Mouse (Mus musculus) heart, postnatal 14 days (tissue): ENCODE measurements at regions not wholly inside any gene's neighbourhood (a gene's known extent, or its start where the extent isn't known, plus 50 kb on each side); places are given as distances from the start of the nearest gene placed in this dataset.
"Not testable (repeated sequence)": the region's sequence is repeated elsewhere in the genome, so short reads cannot be mapped to it uniquely, and the experiment has no call there.

ENCODE experiments used
- DNase-seq, 2 experiments: peaks; one replicate each; pipeline ENCODE4 v3.0.0; 2021 to 2022
- intact Hi-C: fragments of 180-260 bp; cut with DNase I; formaldehyde crosslinking; loops from one replicate; pipeline ENCODE4 v1.15.1; 2025

- DNase-seq: no peak
- intact Hi-C loops: no loop called here
Measured at GRCm38 (mm10) chr10:117503222-117504184, 123.7 kb upstream of the Cpsf6 start.

GRCm38 (mm10) chr10:117502731-117503130 lies 122.9 kb upstream of the Cpsf6 start:
- DNase-seq: no peak
- intact Hi-C loops: no loop called here

DNA sequence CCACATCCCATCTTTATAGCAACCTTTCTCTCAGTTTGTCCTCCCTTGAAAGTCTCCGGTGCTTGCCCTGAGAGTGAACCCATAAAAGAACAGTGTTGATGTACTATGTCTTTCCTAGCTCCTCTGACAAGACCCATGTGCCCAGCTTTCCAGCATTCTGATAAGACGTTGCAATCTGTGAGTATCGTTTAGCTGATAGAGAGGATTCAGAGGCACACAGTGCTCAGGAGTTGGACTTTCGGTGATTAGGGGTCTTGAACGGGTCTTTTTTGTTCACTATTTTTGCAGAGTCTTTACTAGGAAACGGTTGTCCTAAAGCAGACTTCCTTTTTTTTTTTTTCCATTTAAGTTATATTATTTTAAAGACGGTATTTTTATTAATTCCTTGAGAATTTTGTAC lies 122.3 kb upstream of the Cpsf6 start:
- DNase-seq: no peak
- intact Hi-C loops: no loop called here

DNA sequence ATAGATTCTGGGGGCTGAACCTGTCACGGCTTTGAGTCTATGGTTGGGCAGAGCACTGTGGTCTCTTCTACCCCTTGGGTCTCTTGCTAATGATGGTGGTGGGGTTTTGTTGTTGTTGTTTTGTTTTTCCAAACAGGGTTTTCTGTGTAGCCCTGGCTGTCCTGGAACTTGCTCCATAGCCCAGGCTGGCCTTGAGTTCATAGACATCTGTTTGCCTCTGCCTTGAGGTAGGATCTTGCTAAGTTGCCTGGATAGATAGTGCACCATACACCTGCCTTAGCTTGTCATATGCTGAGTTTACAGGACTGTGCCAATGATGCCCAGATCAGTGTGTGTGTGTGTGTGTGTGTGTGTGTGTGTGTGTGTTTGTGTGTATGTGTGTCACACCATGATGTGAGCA lies 121.6 kb upstream of the Cpsf6 start:
- intact Hi-C loops: no loop called here

DNA sequence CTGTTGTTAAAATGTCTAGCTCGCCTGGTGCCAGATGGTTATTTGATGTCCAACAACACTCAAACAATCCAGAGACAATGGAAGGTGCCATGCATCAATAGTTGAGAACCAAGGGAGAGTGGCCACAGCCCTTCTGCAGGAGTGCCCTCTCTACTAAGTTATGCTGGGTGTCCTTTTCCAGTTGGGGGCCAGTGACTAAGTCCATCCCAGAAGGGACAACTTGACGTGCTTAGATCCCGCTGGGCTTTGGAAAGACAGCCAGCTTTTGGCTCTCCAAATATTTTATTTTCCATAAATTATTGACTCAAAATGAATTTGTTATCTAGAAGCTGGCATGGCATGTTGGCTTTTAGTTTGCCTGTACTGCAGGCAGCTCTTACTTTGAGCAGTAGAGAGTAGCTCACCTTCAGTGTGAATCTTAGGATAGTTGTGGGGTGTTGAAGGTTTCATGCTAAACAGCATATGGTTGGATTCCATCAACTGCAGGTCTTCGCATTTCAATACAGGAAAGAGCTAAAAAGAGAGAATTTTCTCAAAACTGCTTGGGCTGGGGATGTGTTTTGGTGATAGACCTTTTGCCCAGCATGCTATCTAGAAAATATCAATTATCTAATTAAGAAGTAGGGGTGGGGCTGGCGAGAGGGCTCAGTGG lies 120.8 kb upstream of the Cpsf6 start:
- intact Hi-C loops: no loop called here

More for the DNA sequence above, 121.6 kb upstream of the Cpsf6 start:
- no peak for DNase-seq

GRCm38 (mm10) chr10:117499864-117500453 lies 120.1 kb upstream of the Cpsf6 start:
- intact Hi-C loops: no loop called here

More for the DNA sequence above, 120.8 kb upstream of the Cpsf6 start:
- no peak for DNase-seq

GRCm38 (mm10) chr10:117499177-117499863 lies 119.5 kb upstream of the Cpsf6 start:
- intact Hi-C loops: no loop called here
- no peak for DNase-seq

More at GRCm38 (mm10) chr10:117499864-117500453, 120.1 kb upstream of the Cpsf6 start:
- DNase-seq: no peak

GRCm38 (mm10) chr10:117498497-117498896 lies 118.7 kb upstream of the Cpsf6 start:
- intact Hi-C loops: no loop called here
- no peak for DNase-seq

DNA sequence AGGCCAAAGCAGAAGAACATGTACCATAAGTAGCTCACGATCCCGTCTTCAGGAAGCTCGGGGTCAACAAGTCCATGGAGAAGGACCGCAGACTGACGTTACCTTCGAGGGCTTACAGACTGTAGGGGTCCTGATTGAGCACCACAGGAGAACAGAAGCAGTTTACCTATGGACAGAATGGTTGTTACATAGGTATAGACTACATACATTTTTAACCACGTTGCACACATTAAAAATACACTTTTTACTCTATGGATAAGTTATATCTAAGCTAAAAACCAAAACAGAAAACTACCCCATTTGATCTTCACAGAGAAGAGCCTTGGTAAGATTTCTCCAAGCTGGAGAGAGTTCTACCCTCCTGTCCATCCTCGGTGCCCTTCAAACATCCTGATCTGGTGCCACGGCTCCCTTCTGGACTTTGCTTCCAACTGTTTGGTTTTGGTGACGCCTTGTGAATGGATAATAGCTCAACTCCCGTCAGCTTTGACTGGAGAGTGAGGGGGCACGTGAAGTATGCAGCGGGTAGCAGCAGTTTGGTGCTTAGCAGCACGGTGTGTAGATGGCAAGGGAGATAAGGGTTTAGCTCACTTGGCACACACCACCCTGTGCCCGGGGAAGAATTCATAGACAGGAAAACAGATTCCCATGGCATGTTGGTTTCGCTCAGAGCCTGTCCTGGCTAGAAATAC lies 117.9 kb upstream of the Cpsf6 start:
- no peak for DNase-seq
- intact Hi-C loops: no loop called here

DNA sequence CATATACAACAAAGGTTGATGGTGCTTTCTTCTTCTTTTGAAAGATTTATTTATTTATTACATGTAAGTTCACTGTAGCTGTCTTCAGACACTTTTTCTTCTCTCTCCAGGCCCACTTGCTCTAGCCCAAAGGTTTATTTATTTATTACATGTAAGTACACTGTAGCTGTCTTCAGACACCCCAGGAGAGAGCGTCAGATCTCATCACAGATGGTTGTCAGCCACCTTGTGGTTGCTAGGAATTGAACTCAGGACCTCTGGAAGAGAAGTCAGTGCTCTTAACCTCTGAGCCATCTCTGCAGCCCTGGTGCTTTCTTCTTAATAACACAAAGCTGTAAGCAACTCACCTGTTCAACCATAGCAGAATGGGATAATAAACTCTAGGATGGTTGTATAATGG lies 117.3 kb upstream of the Cpsf6 start:
- intact Hi-C loops, DNase-seq: not testable (repeated sequence)

DNA sequence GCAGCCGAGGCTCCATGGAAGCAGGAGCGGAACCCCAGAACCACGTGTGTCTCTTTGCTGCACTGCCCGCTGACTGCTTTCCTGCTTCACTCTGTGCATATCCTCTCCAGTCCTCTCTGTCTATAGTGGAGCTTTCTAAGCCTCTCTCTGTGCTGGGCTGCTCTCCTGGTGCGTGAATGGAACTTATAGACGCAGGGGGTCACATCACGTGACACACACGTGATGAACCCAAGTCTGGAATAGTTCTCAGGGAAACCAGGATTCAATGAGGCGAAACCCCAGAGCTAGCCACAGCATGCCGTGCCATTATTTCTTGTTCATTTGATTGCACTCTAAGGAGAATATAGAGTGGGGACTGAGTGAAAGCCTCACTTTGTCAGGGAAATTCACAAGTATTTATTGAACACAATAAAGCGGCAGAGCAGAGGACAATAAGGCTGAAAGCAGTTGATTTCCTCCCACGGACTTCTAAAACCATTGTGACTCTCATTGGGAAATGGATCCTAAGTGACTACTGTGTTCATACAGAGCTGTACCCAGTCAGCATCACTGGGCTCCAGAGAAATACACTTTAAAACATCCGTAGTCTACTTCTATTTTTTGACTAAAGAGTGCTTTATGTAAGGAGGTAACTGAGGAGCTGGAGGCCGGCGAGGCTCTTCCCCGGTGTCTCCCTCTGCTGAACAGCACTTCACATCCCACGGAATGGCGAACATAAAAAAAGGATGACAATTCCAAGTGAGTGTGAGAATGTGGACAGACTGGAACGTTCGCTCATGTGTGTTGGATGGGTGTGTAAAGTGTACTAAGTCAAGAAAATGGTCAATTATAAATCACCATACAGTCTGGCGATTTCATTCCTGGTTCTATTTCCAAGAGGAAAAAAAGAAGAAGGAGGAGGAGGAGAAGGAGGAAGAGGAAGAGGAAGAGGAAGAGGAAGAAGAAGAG lies 116.5 kb upstream of the Cpsf6 start:
- intact Hi-C loops: no loop called here
- DNase-seq: no peak

DNA sequence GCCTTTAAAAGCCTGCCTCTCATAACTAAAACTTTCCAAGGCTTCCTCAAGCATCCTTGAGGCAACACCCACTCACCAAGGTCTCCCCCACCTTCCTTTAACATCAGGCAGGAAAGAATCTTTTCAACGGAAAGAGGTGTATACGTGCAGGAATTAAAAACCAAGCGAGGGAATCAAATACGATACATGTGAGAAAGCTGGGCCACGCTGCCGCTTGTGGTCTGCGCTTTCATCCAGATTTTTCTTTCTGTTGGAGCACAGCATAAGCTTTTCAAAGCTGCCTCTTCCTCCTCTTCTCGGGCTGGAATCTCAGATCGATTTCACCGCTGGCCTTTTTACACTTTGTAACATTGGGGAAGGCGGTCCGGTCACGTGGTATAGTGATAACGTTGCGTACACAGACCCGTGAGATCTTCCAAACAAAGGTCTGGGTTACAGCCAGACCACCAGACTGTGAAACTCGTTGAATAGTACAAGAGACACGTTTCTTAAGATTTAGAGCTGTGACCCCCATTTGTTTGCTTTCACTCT lies 114.4 kb upstream of the Cpsf6 start:
- intact Hi-C loops: no loop called here
- DNase-seq: no peak

DNA sequence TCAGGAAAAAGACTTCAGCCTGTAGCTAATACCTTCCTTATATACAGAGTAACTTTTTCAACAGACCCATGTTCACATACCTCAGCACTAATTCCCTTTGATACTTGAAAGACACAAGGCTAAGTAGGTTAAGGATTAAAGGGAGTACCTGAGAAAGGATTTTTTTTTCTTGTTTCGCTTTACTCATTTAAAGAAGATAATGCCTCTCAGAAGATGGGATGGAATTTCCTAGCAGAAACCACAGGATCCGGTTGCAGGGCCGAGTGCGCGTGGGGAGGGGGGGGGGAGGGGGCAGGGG lies 114.0 kb upstream of the Cpsf6 start:
- no peak for DNase-seq
- intact Hi-C loops: no loop called here

DNA sequence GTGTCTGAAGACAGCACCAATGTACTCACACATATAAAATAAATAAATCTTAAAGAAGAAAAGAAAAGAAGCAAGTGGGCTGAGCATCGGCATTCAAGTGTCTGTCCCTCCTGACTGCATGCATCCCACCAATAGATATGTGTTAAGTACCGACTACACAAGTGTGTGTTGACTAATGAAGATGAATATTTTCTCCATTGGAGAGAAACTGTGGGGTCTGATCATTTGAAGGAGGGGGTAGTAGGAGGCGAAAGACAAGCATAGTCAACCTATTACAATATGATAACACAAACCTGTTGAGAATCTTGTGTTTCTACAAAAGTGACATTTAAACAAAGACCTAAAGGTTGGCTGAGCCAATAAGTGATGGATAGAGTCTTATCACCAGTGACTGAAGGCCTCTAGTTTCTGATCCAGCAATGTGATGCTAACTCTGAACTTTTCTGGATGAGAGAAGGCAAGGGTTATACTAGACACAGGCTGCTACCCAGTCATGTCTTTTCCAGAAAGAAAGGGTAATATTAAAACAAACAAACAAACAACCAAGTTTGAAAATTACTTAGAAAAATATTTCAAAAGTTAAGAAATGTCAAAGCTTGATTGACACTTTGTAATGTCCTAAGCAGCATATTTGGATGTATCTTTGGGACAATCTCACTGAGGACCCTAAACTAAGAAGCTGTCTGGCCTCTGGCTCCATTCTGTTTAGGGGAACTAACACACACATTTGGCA lies 113.4 kb upstream of the Cpsf6 start:
- no peak for DNase-seq
- intact Hi-C loops: no loop called here

DNA sequence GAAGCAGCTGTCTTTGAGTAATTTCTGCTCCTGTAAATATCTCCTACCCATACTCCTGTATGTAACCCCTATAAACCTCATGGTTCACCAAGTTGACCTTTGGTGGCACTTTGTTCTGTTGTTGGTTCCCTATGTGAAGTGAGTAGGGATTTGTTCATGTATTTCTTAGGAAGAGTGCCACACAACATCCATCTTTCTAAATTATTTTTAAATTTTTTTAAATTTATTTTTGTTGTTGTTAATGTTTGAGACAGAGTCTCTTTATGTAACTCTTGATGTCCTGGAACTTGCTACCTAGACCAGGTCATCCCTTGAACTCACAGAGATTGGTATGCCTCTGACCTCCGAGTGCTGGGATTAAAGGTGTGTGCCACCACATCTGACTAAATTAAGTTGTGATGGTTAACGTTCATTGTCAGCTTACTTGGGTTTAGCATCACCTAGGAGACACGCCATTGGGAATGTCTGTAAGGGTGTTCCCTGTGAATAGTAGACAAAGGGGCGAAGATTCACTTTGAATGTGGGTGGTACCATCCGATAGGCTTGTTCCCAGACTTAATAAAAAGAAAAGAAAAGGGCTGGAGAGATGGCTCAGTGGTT lies 112.7 kb upstream of the Cpsf6 start:
- intact Hi-C loops: no loop called here
- DNase-seq: no peak

GRCm38 (mm10) chr10:117491711-117492110 lies 111.9 kb upstream of the Cpsf6 start:
- intact Hi-C loops: no loop called here
- no peak for DNase-seq

- intact Hi-C loops: no loop called here
- no peak for DNase-seq
Measured at GRCm38 (mm10) chr10:117490851-117491595, 111.2 kb upstream of the Cpsf6 start.
